Mouse (Mus musculus) kidney, embryonic 15.5 days (tissue): ENCODE results near the gene Pign. TPM values are rescaled to one million over a fixed set of nuclear protein-coding genes. Genes with fewer than 3 reads are reported as not detected.

Source experiments
- ATAC-seq: fragments of 200-750 bp; cut with Nextera tagmentation; replicated peaks from 2 replicates; pipeline ENCODE4 v1.8.0; 2017; ENCODE audit warnings: moderate TSS enrichment; ENCODE audit not compliant: low FRiP score
- H3K27ac ChIP-seq: fragments of 300-500 bp; sonication (generic); 2 replicates; pipeline ENCODE4 v1.5.1; 2015; ENCODE audit warnings: mild to moderate bottlenecking, inconsistent platforms
- H3K27me3 ChIP-seq: fragments of 300-500 bp; sonication (generic); 2 replicates; pipeline ENCODE4 v1.6.1; 2015; ENCODE audit warnings: inconsistent platforms
- H3K36me3 ChIP-seq: fragments of 300-500 bp; sonication (generic); 2 replicates; pipeline ENCODE4 v1.6.1; 2015; ENCODE audit warnings: inconsistent platforms
- H3K4me1 ChIP-seq: fragments of 300-500 bp; sonication (generic); 2 replicates; pipeline ENCODE4 v1.6.1; 2015; ENCODE audit warnings: inconsistent platforms
- H3K4me2 ChIP-seq: fragments of 300-500 bp; sonication (generic); 2 replicates; pipeline ENCODE4 v1.6.1; 2015; ENCODE audit warnings: moderate library complexity, mild to moderate bottlenecking, inconsistent platforms
- H3K4me3 ChIP-seq: fragments of 300-500 bp; sonication (generic); replicated peaks from 2 replicates; pipeline ENCODE4 v1.5.1; 2015; ENCODE audit warnings: mild to moderate bottlenecking, inconsistent platforms
- H3K9ac ChIP-seq: fragments of 300-500 bp; sonication (generic); 2 replicates; pipeline ENCODE4 v1.6.1; 2015; ENCODE audit warnings: mild to moderate bottlenecking, inconsistent platforms
- H3K9me3 ChIP-seq: fragments of 300-500 bp; sonication (generic); replicated peaks from 2 replicates; pipeline ENCODE4 v1.6.1; 2016; ENCODE audit warnings: inconsistent platforms
- WGBS: fragments of 180-500 bp; shearing (Covaris S2); methylation state at CpG from one replicate; pipeline ENCODE4 v1.1.7; 2015; ENCODE audit warnings: mixed read lengths; 5-methylcytosine and 5-hydroxymethylcytosine counted together
- polyA plus RNA-seq: library from polyadenylated mRNA; unstranded; fragments of >200 nt; fragmentation: Nextera tagmentation; extraction: Ambion mirVana; gene quantifications from 2 replicates; pipeline ENCODE4 v1.2.1, GENCODE M21; 2015

The Pign gene
- polyA plus RNA-seq, 1 experiment from 2014 or later: 14.0 TPM

DNA sequence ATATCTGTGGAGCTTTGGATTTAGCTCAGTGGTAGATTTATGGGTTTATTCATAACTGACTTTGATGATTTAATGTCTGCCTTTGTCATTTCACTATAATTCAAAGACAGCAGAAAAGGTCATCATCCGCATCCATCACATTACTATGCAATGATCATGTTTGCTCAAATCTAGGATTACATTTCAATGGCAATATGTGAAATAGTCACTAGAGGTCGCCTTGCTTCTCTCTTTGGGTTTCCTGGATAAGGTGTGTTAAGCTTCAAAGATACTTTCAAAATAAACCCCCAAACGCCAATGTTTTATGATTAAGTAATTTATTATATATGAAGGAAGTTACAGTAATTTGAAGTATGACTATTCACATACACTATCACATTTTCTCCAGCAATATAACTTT, 3.5 kb downstream of the Pign start:
- WGBS: 16% methylated on average over 3 of the region's 3 CpGs
- no peak overlapping the region for H3K27ac ChIP-seq
- H3K4me2 ChIP-seq: no peak overlapping the region
- no peaks in the 10 kb centered on the region for H3K27me3 ChIP-seq
- no peaks in the 10 kb centered on the region for H3K9me3 ChIP-seq
- H3K36me3 ChIP-seq: peaks cover 24% of the 10 kb centered on the region
- no peak overlapping the region for H3K9ac ChIP-seq
- ATAC-seq: no peak
- peaks cover 15% of the 10 kb centered on the region; the same call in 1 of the 2 replicates for H3K4me1 ChIP-seq
- H3K4me3 ChIP-seq: no peak overlapping the region

DNA sequence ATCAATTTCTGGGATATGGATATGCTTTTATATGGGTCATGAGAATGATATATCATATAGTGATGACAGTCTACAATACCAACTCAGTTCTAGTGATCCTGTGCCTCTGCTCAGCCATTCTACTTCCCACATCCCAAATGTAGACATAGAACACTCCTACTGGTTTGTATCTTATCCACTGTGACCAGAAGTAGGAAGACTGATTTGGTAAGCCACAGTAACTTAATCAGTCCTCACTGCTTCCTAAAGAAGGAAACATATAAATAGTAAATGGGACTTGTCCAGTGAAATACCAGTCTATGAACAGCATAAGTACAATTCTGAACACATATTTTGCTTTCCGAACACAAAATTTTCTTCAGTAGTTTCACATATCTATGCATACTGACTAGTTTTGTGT, 9.5 kb downstream of the Pign start:
- no peaks in the 10 kb centered on the region for H3K4me1 ChIP-seq
- WGBS: 96% methylated on average over 1 of the region's 1 CpGs
- H3K4me2 ChIP-seq: no peak overlapping the region
- no peak overlapping the region for H3K9ac ChIP-seq
- no peaks in the 10 kb centered on the region for H3K9me3 ChIP-seq
- no peak for ATAC-seq
- H3K4me3 ChIP-seq: no peak overlapping the region
- no peaks in the 10 kb centered on the region for H3K27me3 ChIP-seq
- peaks cover 36% of the 10 kb centered on the region for H3K36me3 ChIP-seq
- no peak overlapping the region for H3K27ac ChIP-seq

DNA sequence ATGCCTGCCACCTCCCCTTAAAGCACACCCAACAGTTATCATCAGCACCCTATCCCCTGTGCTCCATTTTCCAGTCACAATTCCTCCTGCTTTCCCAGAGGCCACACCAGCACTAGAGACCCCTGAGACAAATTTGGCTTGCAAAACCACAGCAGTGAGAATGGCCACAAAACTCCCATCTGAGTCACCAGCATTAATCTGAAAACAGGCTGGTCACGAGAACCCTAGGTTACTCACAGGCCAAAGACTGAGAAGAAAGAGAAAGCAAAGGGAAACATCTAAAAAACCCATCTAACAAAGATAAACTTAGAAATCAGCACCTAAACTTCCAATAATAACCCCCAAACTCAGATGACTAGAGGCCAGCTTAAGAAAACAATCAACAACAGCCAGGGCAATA, 12.8 kb downstream of the Pign start:
- ATAC-seq: no peak
- H3K27ac ChIP-seq: no peak overlapping the region
- no peaks in the 10 kb centered on the region for H3K4me1 ChIP-seq
- H3K4me3 ChIP-seq: no peak overlapping the region
- H3K4me2 ChIP-seq: no peak overlapping the region
- no peak overlapping the region for H3K9ac ChIP-seq
- H3K36me3 ChIP-seq: peaks cover 32% of the 10 kb centered on the region
- no peaks in the 10 kb centered on the region for H3K27me3 ChIP-seq
- 96% methylated on average over 1 of the region's 1 CpGs for WGBS
- no peaks in the 10 kb centered on the region for H3K9me3 ChIP-seq

DNA sequence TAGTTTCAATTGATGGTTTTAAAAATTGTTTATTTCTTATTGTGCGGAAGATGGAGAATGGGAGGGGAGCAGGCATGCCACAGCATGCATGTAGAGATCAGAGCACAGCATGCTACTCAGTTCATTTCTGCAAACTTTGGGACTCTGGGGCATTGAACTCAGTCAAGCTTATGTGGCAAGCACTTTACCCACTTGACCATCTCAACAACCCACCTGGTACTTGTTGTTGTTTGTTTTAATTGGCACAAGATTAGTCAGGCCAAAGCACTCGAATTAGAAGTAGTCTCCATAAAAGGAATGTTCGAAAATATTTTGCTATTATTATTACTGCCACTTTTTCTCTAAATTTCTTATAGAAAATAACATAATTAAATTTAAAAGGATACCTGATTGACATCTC, 19.4 kb downstream of the Pign start:
- Histone ChIP-seq H3K9ac (no peak overlapping the region), H3K9me3 (no peaks in the 10 kb centered on the region), H3K4me1 (no peaks in the 10 kb centered on the region), H3K27ac (no peak overlapping the region), H3K36me3 (peaks cover 39% of the 10 kb centered on the region), H3K4me3 (no peak overlapping the region), H3K27me3 (no peaks in the 10 kb centered on the region), H3K4me2 (no peak overlapping the region)
- no peak for ATAC-seq
- 85% methylated on average over 3 of the region's 3 CpGs for WGBS

DNA sequence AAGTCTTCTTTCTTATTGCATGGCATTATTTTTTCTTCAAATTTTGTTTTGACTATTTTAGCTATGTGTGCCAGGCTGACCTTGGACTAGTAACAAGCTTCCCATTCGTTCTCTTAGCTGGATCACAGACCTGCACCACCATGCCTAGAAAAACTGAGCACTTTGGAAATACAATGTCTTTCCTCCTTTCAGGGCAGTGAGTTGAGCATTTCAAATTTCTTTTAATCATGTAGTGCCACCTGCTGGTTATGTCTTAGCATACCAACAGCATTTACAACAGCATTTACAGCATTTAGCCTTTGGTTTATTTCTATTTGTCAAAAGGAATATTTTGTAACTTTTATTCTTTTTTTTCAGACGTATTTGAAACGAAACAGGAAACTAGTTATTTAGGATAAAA, 33.0 kb downstream of the Pign start:
- H3K4me1 ChIP-seq: no peaks in the 10 kb centered on the region
- no peaks in the 10 kb centered on the region for H3K9me3 ChIP-seq
- no peak overlapping the region for H3K9ac ChIP-seq
- WGBS: 41% methylated on average over 3 of the region's 3 CpGs
- H3K36me3 ChIP-seq: no peaks in the 10 kb centered on the region
- H3K27ac ChIP-seq: no peak overlapping the region
- no peaks in the 10 kb centered on the region for H3K27me3 ChIP-seq
- H3K4me3 ChIP-seq: no peak overlapping the region
- no peak overlapping the region for H3K4me2 ChIP-seq
- ATAC-seq: no peak

DNA sequence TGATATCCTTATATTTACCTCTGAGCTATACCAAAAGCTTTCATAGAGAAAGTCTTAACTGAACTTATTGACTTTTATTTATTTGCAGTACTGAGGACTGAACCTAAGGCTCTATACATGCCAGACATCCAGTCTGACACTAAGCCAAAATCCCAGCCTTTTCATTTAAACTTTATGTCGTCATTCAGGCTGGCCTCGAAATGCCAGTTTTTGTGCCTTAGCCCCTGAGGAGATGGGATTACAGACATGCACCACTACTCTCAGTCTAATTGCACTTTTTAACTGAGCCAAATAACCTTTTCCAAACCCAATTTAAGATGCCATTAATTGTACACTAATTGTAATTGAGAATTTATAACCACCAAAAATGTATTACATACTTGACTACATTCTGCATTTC, 73.8 kb downstream of the Pign start:
- H3K36me3 ChIP-seq: peaks cover 14% of the 10 kb centered on the region
- H3K4me2 ChIP-seq: no peak overlapping the region
- H3K9ac ChIP-seq: no peak overlapping the region
- no peak overlapping the region for H3K27ac ChIP-seq
- H3K27me3 ChIP-seq: no peaks in the 10 kb centered on the region
- no peak overlapping the region for H3K4me3 ChIP-seq
- H3K9me3 ChIP-seq: no peaks in the 10 kb centered on the region
- no peak for ATAC-seq
- no peaks in the 10 kb centered on the region for H3K4me1 ChIP-seq
- 47% methylated on average over 2 of the region's 2 CpGs for WGBS

DNA sequence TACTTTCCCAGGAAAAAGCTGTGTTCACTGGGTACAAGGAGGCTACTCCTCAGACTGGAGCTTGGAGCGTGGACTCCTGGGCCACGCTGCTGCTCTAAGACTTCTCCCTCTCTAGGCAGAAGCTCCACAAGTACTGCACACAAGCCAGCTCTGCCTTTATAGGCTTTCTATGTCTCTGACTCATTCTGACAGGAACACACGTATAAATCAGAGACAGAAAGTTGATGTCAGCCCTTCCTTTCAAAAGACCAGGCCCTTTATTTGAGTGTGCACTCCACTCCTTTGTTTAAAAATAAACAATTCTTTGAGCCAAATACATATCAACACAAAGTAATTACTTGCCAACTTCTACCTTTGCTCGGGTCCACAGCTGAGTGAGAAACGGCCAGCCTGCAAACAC, 74.8 kb downstream of the Pign start:
- Histone ChIP-seq H3K4me1 (no peaks in the 10 kb centered on the region), H3K27ac (no peak overlapping the region), H3K4me2 (no peak overlapping the region), H3K4me3 (no peak overlapping the region), H3K9ac (no peak overlapping the region), H3K27me3 (no peaks in the 10 kb centered on the region), H3K9me3 (no peaks in the 10 kb centered on the region), H3K36me3 (peaks cover 18% of the 10 kb centered on the region)
- no peak for ATAC-seq
- 79% methylated on average over 5 of the region's 5 CpGs for WGBS

DNA sequence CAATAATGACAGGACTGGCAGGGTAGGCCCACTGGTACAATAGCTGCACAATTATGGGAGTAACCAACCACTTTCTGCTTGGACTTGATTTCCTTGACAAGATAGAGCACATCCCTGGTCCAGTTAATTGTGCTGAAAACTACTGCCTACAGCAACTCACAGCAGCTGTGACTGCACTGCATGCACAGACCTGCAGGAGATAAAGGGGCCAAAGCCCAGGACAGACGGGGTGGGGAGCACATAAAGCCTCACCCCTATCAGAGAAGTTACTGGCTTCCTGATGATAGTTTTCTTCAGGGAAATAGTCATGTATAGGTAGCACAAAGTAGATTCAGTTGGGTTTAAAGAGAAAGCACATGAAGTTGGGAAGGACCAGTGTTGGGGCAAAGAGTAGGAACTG, 80.7 kb downstream of the Pign start:
- no peaks in the 10 kb centered on the region for H3K27me3 ChIP-seq
- no peaks in the 10 kb centered on the region for H3K4me1 ChIP-seq
- 97% methylated on average over 1 of the region's 1 CpGs for WGBS
- H3K27ac ChIP-seq: no peak overlapping the region
- no peak overlapping the region for H3K4me3 ChIP-seq
- H3K9ac ChIP-seq: no peak overlapping the region
- no peaks in the 10 kb centered on the region for H3K9me3 ChIP-seq
- peaks cover 33% of the 10 kb centered on the region for H3K36me3 ChIP-seq
- H3K4me2 ChIP-seq: no peak overlapping the region
- no peak for ATAC-seq

DNA sequence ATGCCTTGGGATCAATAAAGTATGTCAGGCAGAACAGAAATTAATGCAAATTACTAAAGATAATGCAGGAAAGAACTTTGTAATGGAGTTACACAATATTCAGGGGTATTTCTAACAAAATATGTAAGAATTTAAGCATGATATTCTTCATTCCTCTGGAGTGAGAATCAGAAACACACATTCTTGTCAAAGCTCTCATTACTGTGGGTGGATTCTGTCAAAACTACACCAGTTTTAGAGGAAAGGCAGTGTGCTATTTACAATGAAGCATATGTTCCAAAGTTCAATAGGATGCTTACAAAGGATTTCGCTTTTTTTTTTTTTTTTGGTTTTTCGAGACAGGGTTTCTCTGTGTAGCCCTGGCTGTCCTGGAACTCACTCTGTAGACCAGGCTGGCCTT, 82.6 kb downstream of the Pign start:
- no peaks in the 10 kb centered on the region for H3K9me3 ChIP-seq
- no peaks in the 10 kb centered on the region for H3K4me1 ChIP-seq
- 84% methylated on average over 2 of the region's 2 CpGs for WGBS
- no peaks in the 10 kb centered on the region for H3K27me3 ChIP-seq
- ATAC-seq: no peak
- H3K27ac ChIP-seq: no peak overlapping the region
- no peak overlapping the region for H3K4me2 ChIP-seq
- no peak overlapping the region for H3K9ac ChIP-seq
- H3K36me3 ChIP-seq: peaks cover 33% of the 10 kb centered on the region
- no peak overlapping the region for H3K4me3 ChIP-seq

DNA sequence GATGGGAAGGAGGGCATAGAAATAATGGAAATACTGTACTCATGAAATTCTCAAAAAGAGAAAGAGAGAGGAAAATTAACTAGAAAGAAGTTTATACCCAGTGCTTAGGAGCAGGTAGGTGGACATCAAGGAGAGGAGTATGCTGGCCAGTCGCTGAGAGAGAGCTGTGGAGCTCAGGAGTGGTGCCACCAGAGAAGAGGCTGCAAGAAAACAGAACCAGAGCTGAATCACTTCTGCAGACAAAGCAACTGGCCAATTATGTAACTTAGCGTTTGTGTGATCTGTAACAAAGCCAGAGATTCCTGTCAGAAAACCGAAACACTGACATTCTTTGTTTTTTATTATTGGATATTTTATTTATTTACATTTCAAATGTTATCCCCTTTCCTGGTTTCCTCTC, 97.4 kb downstream of the Pign start:
- Histone ChIP-seq H3K4me3 (no peak overlapping the region), H3K27ac (no peak overlapping the region), H3K4me2 (no peak overlapping the region), H3K9me3 (no peaks in the 10 kb centered on the region), H3K4me1 (no peaks in the 10 kb centered on the region), H3K9ac (no peak overlapping the region), H3K36me3 (peaks cover 13% of the 10 kb centered on the region; the same call in 1 of the 2 replicates), H3K27me3 (no peaks in the 10 kb centered on the region)
- no peak for ATAC-seq
- WGBS: 92% methylated on average over 3 of the region's 3 CpGs

DNA sequence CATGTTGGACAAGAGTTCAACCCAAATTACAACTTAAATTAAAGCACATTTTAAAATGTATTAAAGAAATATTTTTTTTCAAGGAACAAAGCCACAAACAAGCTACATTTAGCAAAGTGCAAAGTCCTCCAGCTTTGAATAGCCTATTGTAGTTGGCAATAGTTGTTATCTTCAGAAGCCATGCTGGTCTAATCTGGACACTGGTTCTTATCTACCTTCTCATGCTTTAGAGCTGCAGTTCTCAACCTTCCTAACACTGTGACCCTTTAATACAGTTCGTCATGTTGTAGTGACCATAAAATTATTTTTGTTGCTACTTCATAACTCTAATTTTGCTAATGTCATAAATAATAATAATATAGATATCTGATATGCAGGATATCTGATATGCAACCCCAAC, 99.2 kb downstream of the Pign start:
- no peak for ATAC-seq
- Histone ChIP-seq H3K9me3 (no peaks in the 10 kb centered on the region), H3K9ac (no peak overlapping the region), H3K4me2 (no peak overlapping the region), H3K36me3 (peaks cover 13% of the 10 kb centered on the region; the same call in 1 of the 2 replicates), H3K4me1 (no peaks in the 10 kb centered on the region), H3K27ac (no peak overlapping the region), H3K27me3 (no peaks in the 10 kb centered on the region), H3K4me3 (no peak overlapping the region)
- WGBS: 93% methylated on average over 1 of the region's 1 CpGs

DNA sequence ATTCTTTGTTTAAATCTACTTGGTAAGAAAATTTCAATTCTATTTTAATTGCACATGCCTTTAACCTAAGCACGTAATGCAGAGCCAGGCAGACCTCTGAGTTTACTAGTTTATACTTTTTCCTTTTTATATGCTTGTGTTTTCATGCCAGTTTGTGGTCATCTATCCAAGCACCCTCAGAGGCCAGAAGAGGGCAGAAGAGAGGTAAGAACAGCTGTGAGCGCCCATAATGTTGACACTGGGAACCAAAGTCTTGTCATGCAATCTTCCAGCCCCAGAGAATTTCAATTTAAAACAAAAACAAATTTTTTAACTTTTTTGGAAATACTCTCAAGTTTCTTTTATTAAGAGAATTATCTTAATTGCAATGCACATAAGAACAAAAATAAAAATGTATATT, 99.7 kb downstream of the Pign start:
- no peak for ATAC-seq
- H3K27me3 ChIP-seq: no peaks in the 10 kb centered on the region
- WGBS: 87% methylated on average over 2 of the region's 2 CpGs
- no peak overlapping the region for H3K4me3 ChIP-seq
- H3K27ac ChIP-seq: no peak overlapping the region
- no peaks in the 10 kb centered on the region for H3K9me3 ChIP-seq
- H3K4me2 ChIP-seq: no peak overlapping the region
- peaks cover 13% of the 10 kb centered on the region; the same call in 1 of the 2 replicates for H3K36me3 ChIP-seq
- H3K9ac ChIP-seq: no peak overlapping the region
- no peaks in the 10 kb centered on the region for H3K4me1 ChIP-seq

DNA sequence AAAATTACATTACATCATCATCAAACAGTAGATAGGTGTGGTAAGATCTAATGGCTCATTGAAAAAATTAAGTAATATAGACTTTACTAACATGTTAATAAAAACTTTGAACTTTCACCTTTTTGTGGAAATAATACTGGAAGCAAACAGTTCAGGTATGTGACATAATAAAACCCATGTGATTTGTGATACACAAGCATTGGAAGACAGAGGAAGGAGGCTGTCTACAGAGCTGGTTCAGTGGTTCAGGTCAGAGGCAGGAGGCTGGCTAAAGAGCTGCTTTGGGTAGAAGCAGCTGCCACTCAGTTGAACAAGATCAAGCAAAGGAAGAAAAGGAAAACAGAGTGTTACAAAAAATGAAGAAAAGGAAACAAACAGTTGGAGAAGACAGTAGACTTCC, 107.4 kb downstream of the Pign start:
- no peaks in the 10 kb centered on the region for H3K9me3 ChIP-seq
- peaks cover 11% of the 10 kb centered on the region for H3K36me3 ChIP-seq
- no peaks in the 10 kb centered on the region for H3K4me1 ChIP-seq
- H3K4me3 ChIP-seq: no peak overlapping the region
- ATAC-seq: no peak
- no peak overlapping the region for H3K27ac ChIP-seq
- no peaks in the 10 kb centered on the region for H3K27me3 ChIP-seq
- H3K9ac ChIP-seq: no peak overlapping the region
- H3K4me2 ChIP-seq: no peak overlapping the region
